Mouse (Mus musculus): ENCODE measurements around the gene Nploc4.

DNA sequence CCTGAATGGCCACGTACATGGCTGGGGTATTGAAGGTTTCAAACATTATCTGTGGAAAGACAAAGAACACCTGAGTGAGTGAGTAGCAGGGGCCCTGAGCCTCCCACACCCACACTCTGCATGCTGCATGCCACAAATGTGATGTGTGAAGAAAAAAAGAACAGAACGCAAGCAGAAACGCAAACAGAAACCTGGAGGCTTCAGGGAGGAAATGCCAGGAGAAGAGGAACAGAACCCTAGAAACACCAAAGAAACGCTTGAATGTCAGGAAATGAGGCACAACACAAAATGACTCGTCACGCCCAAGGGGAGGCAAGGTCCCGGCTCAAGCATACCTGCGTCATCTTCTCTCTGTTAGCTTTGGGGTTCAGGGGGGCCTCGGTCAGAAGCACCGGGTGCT lies 90.2 kb downstream of the Nploc4 start:
- TF ChIP-seq CTCF (conservative IDR thresholded peaks at IDR 0.05; ENCODE audit: low read length): no peak
- TF ChIP-seq NANOG (IDR thresholded peaks at IDR 0.05; ENCODE audit: borderline replicate concordance, low read length): no peak
- TF ChIP-seq POU5F1 (IDR thresholded peaks at IDR 0.05; ENCODE audit: borderline replicate concordance, low read length): no peak

Measured in E14TG2a.4 (cell line).